Mouse (Mus musculus): Measurements from ENCODE around the gene Ascl2.
A peak's percentile ranks its signal among the peaks of the same experiment; 100 is the strongest.

The Ascl2 gene

GRCm38 (mm10) chr7:142968809-142969511, at the start of gene Ascl2:
Ascl2 (minus strand) TSS chr7:142969264.
- no peak for DNase-seq

GRCm38 (mm10) chr7:143017181-143017580, 48.1 kb upstream of the Ascl2 start:
- no peak for DNase-seq

- DNase-seq = no peak
These were observed 47.5 kb upstream of the Ascl2 start for GRCm38 (mm10) chr7:143016424-143017142.

- no peak for DNase-seq
These were observed 46.8 kb upstream of the Ascl2 start for GRCm38 (mm10) chr7:143015755-143016423.

GRCm38 (mm10) chr7:143014862-143015659, 46.0 kb upstream of the Ascl2 start:
- no peak for DNase-seq

- DNase-seq = no peak
These were observed 44.5 kb upstream of the Ascl2 start for GRCm38 (mm10) chr7:143013420-143014178.

- no peak for DNase-seq
These were observed 43.3 kb upstream of the Ascl2 start for GRCm38 (mm10) chr7:143012230-143012875.

GRCm38 (mm10) chr7:143011226-143011625, 42.2 kb upstream of the Ascl2 start:
- DNase-seq = no peak

GRCm38 (mm10) chr7:143009996-143010395, 40.9 kb upstream of the Ascl2 start:
- DNase-seq = peak in 1 of 2 experiments; percentile 12

GRCm38 (mm10) chr7:143008996-143009665, 40.1 kb upstream of the Ascl2 start:
- DNase-seq = no peak

GRCm38 (mm10) chr7:143008370-143008926, 39.4 kb upstream of the Ascl2 start:
- peak in 1 of 2 experiments; percentile 44 for DNase-seq

GRCm38 (mm10) chr7:143007599-143008369, 38.7 kb upstream of the Ascl2 start:
- DNase-seq = peak; percentile 97

- DNase-seq = no peak
These were observed 37.9 kb upstream of the Ascl2 start for GRCm38 (mm10) chr7:143006756-143007598.

GRCm38 (mm10) chr7:143006097-143006755, 37.2 kb upstream of the Ascl2 start:
- peak in 1 of 2 experiments; percentile 20 for DNase-seq

- peak; percentile 42 to 45 for DNase-seq
These were observed 36.5 kb upstream of the Ascl2 start for GRCm38 (mm10) chr7:143005344-143006096.

- DNase-seq = peak; percentile 62 to 64
These were observed 35.8 kb upstream of the Ascl2 start, which contains the start of gene Tspan32 for GRCm38 (mm10) chr7:143004727-143005343. Tspan32 (plus strand) TSS chr7:143005046.

- DNase-seq = peak; percentile 39 to 45
These were observed 33.6 kb upstream of the Ascl2 start for GRCm38 (mm10) chr7:143002679-143003078.
